Mouse (Mus musculus): ENCODE measurements around the gene Angptl6.

The Angptl6 gene

DNA sequence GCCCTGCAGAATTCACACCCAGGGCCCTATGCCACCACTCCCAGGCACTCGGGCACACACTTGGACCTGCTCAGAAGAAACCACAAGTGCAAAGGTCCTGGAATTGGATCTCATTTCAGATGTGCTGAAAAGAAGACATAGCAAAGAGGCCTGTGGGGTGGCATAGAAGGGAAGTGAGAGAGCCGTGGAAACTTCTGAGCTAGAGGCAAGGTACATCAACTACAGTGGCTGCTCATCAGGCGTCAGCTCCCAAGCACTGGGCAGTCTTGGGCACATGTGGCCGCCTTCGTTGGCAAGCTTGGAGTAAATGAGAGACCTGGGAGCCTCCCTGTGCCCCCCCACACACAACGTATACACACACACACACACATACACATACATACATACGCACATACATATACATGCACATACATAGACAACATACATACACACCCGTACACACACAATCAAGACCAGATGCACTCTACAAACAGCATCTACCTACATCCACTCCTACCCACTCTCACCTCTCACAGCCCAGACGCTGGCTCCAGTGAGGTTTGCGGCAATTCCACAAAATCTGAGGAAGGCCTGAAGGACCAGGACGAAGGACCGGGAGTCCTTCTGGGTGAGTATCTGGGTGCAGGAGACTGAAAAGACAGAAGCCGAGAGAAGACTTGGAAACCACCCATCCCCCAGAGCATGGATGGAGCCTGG lies at the start of gene Angptl6:
TSS of gene Angptl6 (minus strand) at position 631 of the 696 bp plus-strand sequence.
- DNase-seq = no peak

DNA sequence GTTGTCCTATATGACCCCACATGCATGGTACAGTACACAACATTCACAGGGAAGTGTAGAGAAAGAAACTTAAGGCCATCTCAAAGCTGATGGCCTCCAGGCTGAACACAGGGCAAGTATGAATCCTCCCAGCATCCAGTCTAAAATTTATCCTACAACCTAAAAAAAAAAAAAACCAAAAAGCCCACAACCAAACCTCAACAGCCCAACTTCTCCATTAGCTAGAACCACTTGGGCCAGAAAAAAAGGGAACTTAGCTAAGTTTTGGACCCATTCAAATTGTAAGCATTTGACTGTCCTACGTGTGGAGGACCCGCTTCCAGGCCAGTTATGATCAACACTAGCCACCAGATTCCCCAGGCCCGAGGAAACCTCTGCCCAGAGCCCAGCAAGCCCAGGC lies 43.7 kb upstream of the Angptl6 start:
- DNase-seq = no peak

DNA sequence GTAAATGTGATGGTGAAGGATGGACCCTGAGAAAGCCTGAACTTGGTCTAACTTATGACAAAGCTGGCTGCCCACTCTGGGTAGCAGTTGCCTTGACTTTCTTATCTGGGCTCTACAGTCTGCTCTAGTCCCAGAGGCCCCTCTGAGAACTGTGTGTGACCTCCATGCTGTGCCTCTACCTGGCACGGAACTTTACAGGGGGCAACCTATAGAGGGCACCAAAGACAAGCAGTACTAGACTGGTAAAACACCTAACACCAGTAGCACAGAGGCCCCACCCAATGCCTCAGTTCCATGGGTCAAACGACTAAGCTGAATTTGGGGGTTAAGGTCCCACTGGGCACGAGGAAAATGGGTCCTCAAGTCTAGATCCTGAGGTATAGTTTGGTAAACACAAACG lies 36.6 kb upstream of the Angptl6 start:
- DNase-seq = peak; percentile 53

DNA sequence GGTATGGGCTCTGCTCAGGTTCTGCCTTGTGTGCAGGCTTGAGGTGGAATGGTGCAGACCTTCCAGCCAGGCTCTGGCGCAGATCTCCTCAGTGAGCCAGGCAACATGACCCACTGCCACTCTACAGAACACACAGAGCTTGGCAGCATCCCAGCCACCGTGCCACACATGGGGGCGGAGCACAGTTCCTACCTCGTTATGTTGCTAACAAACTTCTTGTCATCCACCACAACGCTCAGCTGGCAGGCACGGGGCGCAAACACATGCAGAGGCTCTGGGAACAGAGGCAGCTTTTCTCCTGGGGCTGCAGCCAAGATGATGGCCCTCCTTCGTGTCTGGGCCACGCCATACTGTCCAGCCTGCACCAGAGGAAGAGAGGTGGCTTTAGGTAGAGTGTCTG lies 30.4 kb upstream of the Angptl6 start:
- DNase-seq = no peak

DNA sequence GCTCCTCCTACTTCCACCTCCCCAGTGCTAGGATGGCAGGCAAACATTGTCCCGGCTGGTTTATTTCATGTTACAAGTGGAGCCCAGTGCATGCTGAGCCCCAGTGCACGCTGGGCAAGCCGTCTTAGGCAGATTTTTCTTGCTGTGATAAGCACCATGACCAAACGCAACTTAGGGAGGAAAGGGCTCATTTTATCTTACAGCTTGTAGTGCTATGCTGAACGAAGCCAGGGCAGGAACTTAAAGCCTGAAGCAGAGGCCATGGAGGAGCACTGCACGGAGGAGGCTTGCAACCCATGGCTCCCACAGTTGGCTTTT lies 22.6 kb upstream of the Angptl6 start:
- DNase-seq = no peak

DNA sequence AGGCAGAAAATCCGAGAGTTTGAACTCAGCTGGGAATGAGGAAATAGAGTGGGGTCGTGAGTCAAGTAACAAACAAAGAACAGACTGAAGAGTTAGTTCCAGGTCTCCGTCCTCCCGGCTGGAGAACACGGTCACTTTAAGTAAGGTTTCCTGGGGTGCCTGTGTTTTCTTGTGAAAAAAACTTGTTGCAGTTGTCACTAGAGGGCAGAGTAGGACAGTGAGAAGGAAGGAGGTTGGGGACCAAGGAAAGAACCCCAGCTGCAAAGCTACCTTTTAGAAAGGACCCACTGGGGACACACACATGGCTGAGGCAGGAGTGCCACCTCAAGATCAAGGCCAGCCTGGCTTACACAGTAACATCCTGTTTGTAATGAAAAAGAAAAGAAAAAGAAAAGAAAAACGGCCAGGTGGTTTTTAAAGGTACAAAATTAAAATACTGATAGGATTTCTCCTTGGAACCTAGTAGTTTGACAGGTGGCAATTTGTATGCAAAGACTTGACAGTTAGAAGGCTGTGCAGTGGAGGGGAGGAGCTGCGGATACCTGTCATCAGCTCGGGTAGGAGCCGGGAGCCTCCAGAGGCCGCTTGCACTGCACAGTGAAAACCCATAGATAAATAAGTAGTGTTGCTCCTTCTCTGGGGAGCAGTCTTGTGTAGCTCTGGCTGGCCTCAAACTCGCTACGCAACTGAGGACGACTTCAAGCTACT lies 22.1 kb upstream of the Angptl6 start:
- DNase-seq = peak; percentile 48

DNA sequence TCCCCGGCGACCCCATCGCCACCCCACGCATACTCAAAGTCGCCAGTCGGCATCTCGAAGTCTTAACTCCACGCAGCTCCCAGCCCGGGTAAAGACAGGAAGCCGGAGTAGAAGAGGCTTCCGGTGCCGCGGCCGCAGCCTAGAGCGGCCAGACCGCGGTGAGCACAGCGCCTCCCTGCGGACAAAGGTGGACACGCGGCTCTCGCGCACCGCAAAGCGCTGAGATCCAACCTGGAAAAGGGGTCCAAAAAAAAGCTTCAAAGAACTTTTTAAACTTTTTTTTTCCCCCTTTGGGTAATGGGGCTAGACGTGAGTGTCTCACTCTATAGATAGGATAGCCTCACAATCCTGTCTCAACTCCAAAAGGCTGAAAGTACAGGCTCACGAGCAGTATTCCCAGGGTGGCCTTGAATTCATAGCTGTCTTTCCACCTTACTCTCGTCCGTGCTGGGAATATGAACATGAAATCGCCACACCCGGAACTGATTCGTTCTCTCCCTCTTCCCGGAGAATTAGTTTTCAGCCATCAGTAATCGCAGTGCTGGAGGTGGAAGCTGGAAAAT lies 19.1 kb upstream of the Angptl6 start, which contains the start of gene Eif3g:
TSS of gene Eif3g (minus strand) at position 113 of the 563 bp plus-strand sequence.
- DNase-seq = peak; percentile 93

DNA sequence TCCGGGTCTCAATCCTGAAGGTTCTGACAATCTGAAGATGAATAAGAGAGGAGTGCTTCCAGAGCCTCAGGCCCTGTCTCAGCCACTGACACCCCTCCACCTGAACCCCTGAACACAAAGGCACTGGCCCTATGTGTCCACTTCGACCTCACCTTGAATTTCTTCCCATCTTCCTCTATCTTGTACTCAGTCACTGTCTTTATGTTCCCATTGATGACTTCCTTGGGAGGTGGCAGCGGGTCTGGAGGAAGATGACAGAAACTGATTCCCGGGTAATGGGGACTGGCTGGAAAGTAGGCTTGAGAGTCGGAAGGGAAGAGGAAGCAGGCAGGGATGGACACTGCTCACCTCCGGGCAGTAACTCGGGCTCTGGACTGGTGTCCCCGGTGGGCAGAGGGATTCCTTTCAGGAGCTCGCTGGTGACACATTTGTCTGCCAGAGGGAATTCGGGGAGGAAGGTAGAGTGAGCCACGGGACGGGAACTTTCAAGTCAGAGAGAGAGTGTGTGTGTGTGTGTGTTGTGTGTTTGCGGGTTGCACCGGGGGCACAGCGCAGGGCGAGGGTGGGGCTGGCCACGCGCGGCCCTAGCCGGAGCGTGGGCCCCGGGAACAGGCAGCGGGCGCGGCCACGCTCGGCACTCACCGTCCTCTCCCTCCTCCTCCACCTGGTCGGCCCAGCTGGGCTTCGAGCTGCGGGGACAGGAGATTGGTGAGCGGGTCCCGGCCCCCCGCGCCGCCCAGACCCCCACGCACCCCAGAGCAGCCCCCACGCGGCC lies 18.4 kb upstream of the Angptl6 start:
- no peak for DNase-seq

DNA sequence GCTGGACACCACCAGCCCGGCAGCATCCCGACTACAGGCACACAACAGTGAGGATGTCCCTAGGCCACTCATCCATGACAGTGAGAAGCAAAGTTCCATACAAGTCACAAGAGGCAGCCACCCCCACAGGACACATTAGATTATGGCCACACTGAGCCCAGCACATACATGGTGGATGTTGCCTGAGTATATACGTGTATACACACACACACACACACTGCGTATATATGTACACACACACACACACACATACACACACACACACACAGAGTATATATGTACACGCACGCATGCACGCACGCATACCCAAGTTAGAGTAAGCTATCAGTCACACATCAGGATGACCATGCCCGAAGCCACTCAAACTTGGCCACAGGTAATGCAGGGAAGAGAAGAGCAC lies 15.9 kb upstream of the Angptl6 start:
- no peak for DNase-seq

DNA sequence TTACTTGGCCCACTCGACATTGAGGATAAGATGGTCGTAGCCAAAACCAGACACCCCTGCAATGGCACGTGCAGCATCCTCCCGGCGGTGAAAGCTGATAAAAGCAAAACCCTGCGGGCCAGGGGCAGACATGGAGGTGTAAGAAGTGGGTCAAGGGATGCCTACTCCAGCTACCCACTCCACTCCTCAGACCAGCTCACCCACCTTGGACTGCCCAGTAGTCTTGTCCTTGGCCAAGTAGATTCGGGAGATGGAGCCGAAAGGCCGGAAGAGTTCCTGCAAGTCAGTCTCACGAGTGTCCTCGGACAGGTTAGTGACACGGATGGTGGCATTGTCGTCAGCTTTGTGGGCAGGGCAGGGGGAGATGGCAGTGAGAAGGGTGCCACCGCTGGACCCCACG lies 15.1 kb upstream of the Angptl6 start:
- no peak for DNase-seq

DNA sequence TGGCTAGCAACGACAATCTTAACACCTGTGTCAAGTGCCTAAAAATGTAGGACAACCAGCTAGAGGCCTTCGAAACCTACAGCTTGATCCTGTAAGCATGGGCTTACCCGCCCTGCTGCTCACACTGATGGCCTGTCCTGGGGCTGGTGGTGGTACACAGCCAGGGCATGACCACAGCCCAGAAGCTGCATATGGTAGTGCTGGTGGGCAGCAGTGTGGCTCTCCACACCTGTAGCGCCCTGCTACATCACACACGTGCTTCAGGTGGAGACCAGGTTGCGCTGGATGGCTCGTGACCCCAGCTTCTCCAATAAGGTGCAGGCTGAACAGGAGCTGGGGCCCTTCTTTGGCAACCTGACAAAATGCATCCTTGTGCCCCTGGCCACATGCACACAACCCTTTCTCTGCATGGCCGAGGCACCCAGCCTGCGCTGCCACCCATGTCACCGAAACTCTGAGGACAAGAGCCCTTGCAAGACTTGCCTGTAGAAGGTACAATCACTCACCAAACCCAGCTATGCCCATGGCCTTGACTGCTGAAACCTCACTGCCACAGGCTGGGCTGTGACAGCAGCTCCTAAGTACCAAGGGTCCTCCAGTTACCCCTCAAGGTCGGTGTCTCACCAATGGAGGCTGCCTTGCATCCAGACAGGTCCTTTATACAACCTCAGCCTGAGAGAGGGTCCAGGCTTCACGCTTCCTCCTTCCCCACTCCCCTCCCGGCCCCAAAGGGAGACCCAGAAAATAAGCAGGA lies 14.2 kb upstream of the Angptl6 start:
- no peak for DNase-seq

DNA sequence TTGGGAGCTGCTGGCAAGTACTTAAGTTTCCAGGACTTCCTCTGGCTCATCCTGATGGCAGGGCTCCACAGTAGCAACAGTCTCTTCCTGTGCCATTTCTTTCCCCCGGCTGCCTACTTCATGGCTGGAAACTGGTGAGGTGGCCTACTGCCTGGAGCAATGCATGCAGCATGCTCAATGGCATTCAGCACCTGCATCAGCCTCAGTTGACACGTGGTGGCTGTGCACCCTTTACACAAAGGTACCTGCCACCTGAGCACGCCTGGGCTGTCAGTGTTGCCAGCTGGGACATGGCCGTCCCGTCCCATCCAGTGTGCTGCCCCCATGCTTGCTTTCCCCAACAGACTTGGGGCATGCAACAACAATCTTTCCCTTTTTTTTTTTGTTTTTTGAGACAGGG lies 13.5 kb upstream of the Angptl6 start:
- DNase-seq = no peak

DNA sequence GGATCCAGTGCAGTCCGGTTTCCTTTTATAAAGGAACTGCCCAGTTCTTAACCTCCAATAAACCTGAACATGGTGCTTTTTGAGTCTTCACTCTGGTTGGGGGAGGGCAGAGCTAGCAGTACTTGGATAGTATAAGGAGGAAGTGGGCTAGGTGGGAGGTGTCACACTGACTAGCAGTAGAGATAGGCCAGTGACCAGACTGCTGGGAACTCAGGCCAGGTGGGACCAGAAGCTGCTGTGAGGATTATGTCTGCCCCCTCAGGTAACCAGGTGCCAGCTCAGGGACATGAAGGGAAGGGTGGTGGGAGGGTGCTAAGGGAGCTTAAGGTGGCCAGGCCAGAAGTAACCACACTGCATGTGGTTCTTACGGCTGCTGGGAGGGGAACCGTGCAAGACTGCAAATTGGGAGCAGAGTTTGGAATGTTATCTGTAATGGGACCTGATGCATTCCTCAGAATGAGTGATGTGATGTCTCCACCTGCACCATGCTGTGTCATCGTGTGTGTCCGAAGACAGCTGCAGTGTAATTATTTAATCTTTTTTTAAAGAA lies 12.7 kb upstream of the Angptl6 start:
- no peak for DNase-seq

DNA sequence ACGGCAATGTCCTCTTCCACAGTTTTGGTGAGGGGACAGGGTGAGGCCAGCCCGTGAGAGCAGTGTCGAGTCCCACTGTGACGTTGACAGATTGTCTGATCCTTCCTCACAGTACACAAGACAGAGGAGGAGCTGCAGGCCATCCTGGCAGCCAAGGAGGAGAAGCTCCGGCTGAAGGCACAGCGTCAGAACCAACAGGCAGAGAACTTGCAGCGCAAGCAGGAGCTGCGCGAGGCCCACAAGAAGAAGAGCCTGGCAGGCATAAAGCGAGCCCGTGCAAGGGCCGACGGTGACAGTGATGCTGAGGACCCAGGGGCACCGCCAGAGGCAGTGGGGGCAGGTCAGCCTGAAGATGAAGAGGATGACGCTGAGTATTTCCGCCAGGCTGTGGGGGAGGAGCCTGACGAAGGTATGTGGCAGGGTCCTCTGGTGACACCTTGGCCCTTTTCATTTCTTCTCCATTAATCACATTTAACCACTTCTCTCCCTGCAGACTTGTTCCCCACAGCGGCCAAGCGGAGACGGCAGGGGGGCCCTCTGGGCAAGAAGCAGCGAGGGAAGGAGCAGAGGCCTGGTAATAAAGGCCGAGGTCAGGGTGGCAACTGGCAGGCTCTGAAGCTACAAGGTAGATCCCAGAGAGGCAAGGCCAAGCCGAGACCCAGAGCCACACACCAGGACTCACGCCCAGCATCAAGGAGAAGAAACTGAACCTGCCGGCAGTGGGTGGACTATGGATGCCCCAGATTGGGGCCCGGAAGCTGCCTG lies 12.0 kb upstream of the Angptl6 start:
- peak; percentile 25 for DNase-seq

DNA sequence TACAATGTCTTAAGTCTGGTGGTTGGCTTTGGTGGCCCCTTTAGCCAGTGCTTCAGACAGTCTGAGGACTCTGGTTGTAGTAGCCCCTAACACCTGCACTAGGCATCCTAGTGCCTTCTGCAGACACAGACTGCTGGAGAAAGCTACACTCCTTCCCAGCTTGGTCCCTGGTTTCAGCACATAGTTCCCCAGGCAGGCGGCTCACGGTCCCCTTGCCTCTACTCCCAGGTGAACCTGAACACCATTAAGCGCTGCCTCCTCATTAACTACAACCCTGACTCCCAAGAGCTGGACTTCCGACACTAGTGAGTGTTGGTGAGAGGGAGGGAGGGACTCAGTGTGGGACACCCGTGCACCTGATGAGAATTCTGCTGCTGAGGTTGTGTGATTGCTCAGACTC lies 10.9 kb upstream of the Angptl6 start:
- no peak for DNase-seq

DNA sequence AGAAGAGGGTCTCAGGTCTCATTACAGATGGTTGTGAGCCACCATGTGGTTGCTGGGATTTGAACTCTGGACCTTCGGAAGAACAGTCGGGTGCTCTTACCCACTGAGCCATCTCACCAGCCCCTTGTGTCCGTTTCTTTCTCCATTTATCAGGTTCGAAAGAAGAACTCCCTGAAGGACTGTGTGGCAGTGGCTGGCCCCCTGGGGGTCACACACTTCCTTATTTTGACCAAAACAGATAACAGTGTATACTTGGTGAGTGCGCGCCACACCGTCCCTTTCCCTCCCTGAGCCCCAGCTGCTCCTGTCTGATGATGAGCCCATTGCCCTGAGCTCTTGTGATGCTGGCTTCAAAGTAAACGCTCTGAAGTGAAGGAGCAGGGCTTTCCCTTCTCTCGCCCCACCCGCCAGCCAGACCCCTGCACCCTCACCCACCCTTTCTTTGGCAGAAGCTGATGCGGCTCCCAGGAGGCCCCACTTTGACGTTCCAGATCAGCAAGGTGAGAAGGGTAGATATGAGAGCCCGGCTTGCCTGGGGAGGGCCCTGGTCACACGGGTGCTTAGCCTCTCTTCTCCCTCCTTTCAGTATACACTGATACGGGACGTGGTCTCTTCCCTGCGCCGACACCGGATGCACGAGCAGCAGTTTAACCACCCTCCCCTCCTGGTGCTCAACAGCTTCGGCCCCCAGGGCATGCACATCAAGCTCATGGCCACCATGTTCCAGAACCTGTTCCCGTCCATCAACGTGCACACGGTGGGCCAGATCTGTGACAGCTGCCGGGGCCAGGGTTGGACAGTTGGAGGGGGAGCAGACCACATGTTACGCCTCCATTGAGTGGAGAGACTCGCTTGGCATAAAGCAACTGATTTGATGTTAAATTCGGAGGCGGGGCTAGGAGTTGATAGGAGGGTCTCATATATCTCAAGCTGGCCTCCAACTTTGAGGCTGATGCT lies 9.9 kb upstream of the Angptl6 start:
- no peak for DNase-seq

DNA sequence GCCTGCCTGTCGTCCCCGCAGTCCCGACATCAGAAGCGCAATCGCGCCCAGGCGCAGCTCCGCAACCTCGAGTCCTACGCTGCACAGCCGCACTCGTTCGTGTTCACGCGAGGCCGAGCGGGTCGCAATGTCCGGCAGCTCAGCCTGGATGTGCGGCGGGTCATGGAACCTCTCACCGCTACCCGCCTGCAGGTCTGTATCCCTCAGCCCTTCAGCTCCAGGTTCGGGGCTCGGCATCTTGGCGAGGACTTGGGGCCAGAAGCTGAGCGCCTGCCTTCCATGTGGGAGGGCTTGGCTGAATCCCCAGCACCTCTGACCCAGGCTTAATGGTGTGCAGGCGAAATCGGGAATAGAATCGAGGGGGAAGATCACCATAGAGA lies 8.8 kb upstream of the Angptl6 start:
- no peak for DNase-seq

DNA sequence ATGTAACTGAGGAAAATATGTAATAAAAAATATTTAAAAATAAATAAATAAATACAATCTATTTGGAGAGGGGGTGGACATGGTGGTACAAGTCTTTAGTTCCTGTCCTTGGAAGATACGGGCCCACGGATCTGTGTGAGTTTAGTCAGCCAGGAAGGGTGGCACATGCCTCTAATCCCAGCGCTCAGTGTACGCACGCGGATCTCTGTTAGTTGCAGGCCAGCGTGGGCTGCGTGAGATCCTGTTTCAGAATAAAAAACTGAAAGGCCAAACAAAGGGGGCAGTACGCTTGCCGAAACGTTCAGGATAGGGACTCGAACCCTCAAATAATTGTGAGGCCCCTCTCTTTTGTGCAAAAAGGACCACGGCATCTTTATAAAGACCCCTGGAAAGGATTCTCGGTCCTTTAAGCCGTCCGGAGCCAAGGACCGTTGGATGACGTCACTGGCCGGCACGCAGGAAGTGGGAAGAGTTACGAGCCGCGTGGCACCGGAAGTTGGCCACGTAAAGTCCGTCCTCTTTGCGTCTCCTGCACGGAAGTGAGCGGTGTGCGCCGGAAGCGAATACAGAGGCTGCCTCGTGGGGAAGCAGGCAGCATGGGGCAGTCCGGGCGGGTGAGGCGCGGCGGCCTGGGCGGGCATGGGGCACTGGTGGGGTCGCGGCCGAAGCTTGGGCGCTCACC lies 8.3 kb upstream of the Angptl6 start, which contains the start of gene Ppan:
TSS of gene Ppan (plus strand) at position 472 of the 682 bp plus-strand sequence.
- DNase-seq = peak; percentile 98

DNA sequence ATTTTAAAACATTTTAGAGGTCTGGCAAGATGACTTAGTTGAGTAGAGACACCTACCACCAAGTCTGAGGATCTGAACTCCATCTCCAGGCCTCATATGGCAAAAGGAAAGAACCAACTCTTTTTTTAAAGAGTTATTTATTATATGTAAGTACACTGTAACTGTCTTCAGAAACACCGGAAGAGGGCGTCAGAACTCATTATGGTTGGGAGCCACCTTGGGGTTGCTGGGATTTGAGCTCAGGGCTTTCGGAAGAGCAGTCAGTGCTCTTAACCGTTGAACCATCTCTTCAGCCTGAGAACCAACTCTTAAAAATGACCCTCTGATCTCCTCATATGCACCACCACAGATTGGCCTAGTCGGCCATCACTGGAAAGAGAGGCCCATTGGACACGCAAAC lies 7.7 kb upstream of the Angptl6 start:
- DNase-seq = no peak

DNA sequence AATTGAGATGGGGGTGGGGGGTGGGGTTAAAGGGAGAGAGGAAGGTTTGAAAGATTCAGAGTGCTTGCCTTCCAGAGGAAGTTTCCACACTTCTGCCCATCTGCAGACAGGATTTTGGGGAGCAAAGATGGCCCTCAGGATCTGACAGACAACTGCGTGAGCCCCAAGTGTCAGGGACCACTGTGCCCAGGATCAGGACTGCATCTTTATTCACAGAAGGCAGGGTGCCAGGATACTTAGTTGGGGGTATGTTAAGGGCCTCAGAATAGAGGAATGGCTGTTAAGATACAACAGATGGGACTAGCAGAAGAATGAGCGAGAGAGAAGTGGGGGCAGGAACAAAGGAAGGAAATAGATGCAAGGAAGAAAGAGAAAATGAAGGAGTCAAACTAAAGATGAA lies 7.0 kb upstream of the Angptl6 start:
- no peak for DNase-seq
